Comparison of ENCODE assay signal across 13 mouse cellular contexts in the genomic region with DNA sequence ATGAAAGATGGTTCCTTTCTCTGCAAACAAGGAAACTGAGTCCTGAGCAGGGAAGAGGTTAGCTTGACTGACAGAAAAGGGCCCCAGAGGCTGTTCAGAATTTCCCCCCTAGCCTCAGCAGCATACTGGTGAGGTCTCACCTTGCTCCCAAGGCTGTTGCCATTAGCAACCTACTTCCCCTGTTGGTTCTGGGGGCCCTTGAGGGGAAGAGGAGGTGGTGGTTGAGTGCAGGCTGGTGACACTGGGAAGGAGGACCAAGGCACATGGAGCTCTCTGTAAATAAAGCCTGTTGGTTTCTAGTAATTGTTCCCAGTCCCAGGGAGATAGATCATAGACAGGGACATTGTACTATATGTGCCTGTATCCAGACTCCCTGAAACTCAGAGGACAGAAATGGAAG. TPM values are rescaled to one million over a fixed set of nuclear protein-coding genes. Genes with fewer than 3 reads are reported as not detected.
DNase-seq lines count a peak whose midpoint lies in the region; ATAC-seq and TF ChIP-seq lines count a peak whose summit lies in the region.
"Had no signal": no experiment of that assay in that cellular context is flagged by ENCODE, and none has a peak within 500 bp of the region (broad histone marks: within the 10 kb centered on the region; RNA-seq: fewer than 3 reads in every experiment).

No protein-coding gene starts in this region.

- no peaks in the 10 kb centered on the region for H3K27me3 ChIP-seq in liver, embryonic 12.5 days (replicated peaks)
- H3K27me3 ChIP-seq in liver, embryonic 11.5 days (replicated peaks; ENCODE audit: control insufficient read depth, insufficient read depth, low read length): no peaks in the 10 kb centered on the region
- no peaks in the 10 kb centered on the region for H3K27me3 ChIP-seq in MEL (ENCODE audit: control insufficient read depth in 1 of 2, insufficient read depth in 2 of 2, low read length in 2 of 2)
- H3K27me3 ChIP-seq: hindbrain, embryonic 15.5 days; kidney, embryonic 15.5 days had no signal

- no peak overlapping the region for H3K9ac ChIP-seq in liver, embryonic 12.5 days
- no peak overlapping the region for H3K9ac ChIP-seq in liver, embryonic 11.5 days (ENCODE audit: low read depth, low read length)
- H3K9ac ChIP-seq in MEL (ENCODE audit: control insufficient read depth, low read depth, low read length, poor library complexity, severe bottlenecking): no peak overlapping the region
- H3K9ac ChIP-seq: hindbrain, embryonic 15.5 days; kidney, embryonic 15.5 days had no signal

- peaks cover 28% of the 10 kb centered on the region for H3K79me2 ChIP-seq in MEL (ENCODE audit: control insufficient read depth, insufficient read depth, low read length, poor library complexity)

- ATAC-seq in liver, embryonic 12.5 days: no peak
- no peak for ATAC-seq in liver, embryonic 11.5 days (replicated peaks; ENCODE audit: low FRiP score)
- peak; percentile 85 to 91 for ATAC-seq in hematopoietic stem cell, adult 5-6 weeks (replicated peaks in 1 of 2; ENCODE audit: insufficient read depth in 1 of 2, low FRiP score in 2 of 2, low TSS enrichment in 1 of 2, low read depth in 1 of 2, poor library complexity in 2 of 2, severe bottlenecking in 2 of 2)

- no peak for TF ChIP-seq RAD21 in MEL (IDR thresholded peaks at IDR 0.05; ENCODE audit: low read depth, low read length)

- no peak for TF ChIP-seq POLR2A in MEL (IDR thresholded peaks at IDR 0.05; ENCODE audit: control insufficient read depth in 1 of 2, insufficient read depth in 1 of 2, low read depth in 1 of 2, low read length in 2 of 2, poor library complexity in 1 of 2)

- no peaks in the 10 kb centered on the region for H3K9me3 ChIP-seq in liver, embryonic 12.5 days (replicated peaks)
- H3K9me3 ChIP-seq in liver, embryonic 11.5 days (ENCODE audit: control insufficient read depth, low read length): no peaks in the 10 kb centered on the region
- no peaks in the 10 kb centered on the region for H3K9me3 ChIP-seq in MEL (replicated peaks; ENCODE audit: insufficient read depth, low read length)
- H3K9me3 ChIP-seq: hindbrain, embryonic 15.5 days; kidney, embryonic 15.5 days had no signal

- no peak overlapping the region for H3K4me3 ChIP-seq in liver, embryonic 12.5 days
- H3K4me3 ChIP-seq in liver, embryonic 11.5 days (ENCODE audit: low read depth, low read length): no peak overlapping the region
- no peak overlapping the region for H3K4me3 ChIP-seq in MEL (ENCODE audit: control insufficient read depth in 1 of 2, insufficient read depth in 1 of 2, low read depth in 2 of 2, low read length in 2 of 2)
- H3K4me3 ChIP-seq: hindbrain, embryonic 15.5 days; kidney, embryonic 15.5 days had no signal

- peaks cover 66% of the 10 kb centered on the region for H3K36me3 ChIP-seq in liver, embryonic 12.5 days
- no peaks in the 10 kb centered on the region; the same call in 1 of the 2 replicates for H3K36me3 ChIP-seq in liver, embryonic 11.5 days (ENCODE audit: control insufficient read depth, insufficient read depth, low read length)
- H3K36me3 ChIP-seq in MEL (ENCODE audit: control insufficient read depth in 1 of 2, insufficient read depth in 2 of 2, low read length in 2 of 2): peaks cover 0 to 31% of the 10 kb centered on the region in 2 experiments; a peak in 3 of 4 replicates
- H3K36me3 ChIP-seq: hindbrain, embryonic 15.5 days had no signal

- 0 out of 2 replicates have a peak overlapping the region, but pooled peaks have one; percentile 17 for H3K27ac ChIP-seq in liver, embryonic 12.5 days
- H3K27ac ChIP-seq in liver, embryonic 11.5 days (ENCODE audit: low read depth, low read length): no peak overlapping the region
- H3K27ac ChIP-seq in MEL (ENCODE audit: control insufficient read depth, low read depth, low read length): peak overlapping the region; percentile 5; the same call in 1 of the 2 replicates
- H3K27ac ChIP-seq: hindbrain, embryonic 15.5 days had no signal

- TF ChIP-seq CTCF in MEL (IDR thresholded peaks at IDR 0.05 in 2 of 3, conservative IDR thresholded peaks at IDR 0.05 in 1 of 3; ENCODE audit: control insufficient read depth in 1 of 3, insufficient read depth in 1 of 3, low read depth in 2 of 3, low read length in 3 of 3, poor library complexity in 1 of 3, severe bottlenecking in 1 of 3): no peak

- TF ChIP-seq EP300 in MEL (IDR thresholded peaks at IDR 0.05; ENCODE audit: low read depth in 1 of 2, low read length in 2 of 2): no peak

- peak; percentile 36 for DNase-seq in adrenal gland, postnatal 14 days
- no peak for DNase-seq in adrenal gland, adult 18-20 months (ENCODE audit: low spot score in 2 of 2)
- DNase-seq in liver, embryonic 11.5 days (ENCODE audit: low spot score): no peak
- DNase-seq in MEL (ENCODE audit: low read depth, low spot score): peak; percentile 62
- no peak for DNase-seq in kidney, adult 11 months
- no peak for DNase-seq in cerebellum, adult 11 months
- DNase-seq: heart, adult 18-20 months; lung, adult 18-20 months; right cerebral cortex, postnatal 4 days had no signal

- no peak overlapping the region for H3K4me2 ChIP-seq in liver, embryonic 12.5 days
- H3K4me2 ChIP-seq in liver, embryonic 11.5 days: no peak overlapping the region
- H3K4me2 ChIP-seq: hindbrain, embryonic 15.5 days; kidney, embryonic 15.5 days had no signal

- H3K4me1 ChIP-seq in liver, embryonic 12.5 days: peaks cover 87% of the 10 kb centered on the region
- H3K4me1 ChIP-seq in liver, embryonic 11.5 days (replicated peaks; ENCODE audit: control insufficient read depth, insufficient read depth, low read length): peaks cover 62% of the 10 kb centered on the region
- peaks cover 10 to 40% of the 10 kb centered on the region in 2 experiments for H3K4me1 ChIP-seq in MEL (ENCODE audit: control insufficient read depth in 1 of 2, insufficient read depth in 2 of 2, low read length in 2 of 2)

TF ChIP-seq in MEL, 35 proteins besides CTCF, POLR2A, EP300 and RAD21:
- TF ChIP-seq SIN3A (IDR thresholded peaks at IDR 0.05; ENCODE audit: low read length) (0 out of 2 replicates have a peak, but pooled peaks have one; percentile 0), BHLHE40 (IDR thresholded peaks at IDR 0.05; ENCODE audit: borderline replicate concordance, low read depth, low read length) (no peak)

RNA-seq across cellular contexts. Expression of gene Ssbp3, which starts 31.0 kb away (rescaled TPM):
- 60.6 and 66.3 TPM in 2 replicates for total RNA-seq in adrenal gland, postnatal 14 days (2021)
- total RNA-seq in adrenal gland, adult 18-20 months (2021): 10 to 100 TPM; 70.5 to 75.9 TPM
- 98.6 and 118 TPM in 2 replicates for polyA plus RNA-seq in liver, embryonic 12.5 days (2016; fragmentation: Nextera tagmentation; extraction: Ambion mirVana)
- 71.1 and 89.0 TPM in 2 replicates for polyA plus RNA-seq in liver, embryonic 11.5 days (2014; fragmentation: Nextera tagmentation; extraction: Ambion mirVana)
- total RNA-seq in MEL (2012; rRNA removed): 28.3 and 30.5 TPM in 2 replicates
- 100 to 1,000 TPM; 116 to 242 TPM for polyA plus RNA-seq in MEL (2012; ENCODE audit: insufficient read depth in 1 of 2, insufficient read length in 2 of 2, low read depth in 1 of 2, low replicate concordance in 2 of 2, missing spikeins in 1 of 2)
- total RNA-seq in hematopoietic stem cell, adult 5-6 weeks (2017): 47.4 and 51.3 TPM in 2 replicates

Comparison
In these comparisons a context has a peak if more than half of its experiments do, and no peak if none do; other contexts are left out.
1. DNase-seq: peak in adrenal gland, postnatal 14 days (single experiment) and MEL (single experiment); none in adrenal gland, adult 18-20 months (0 of 2), liver, embryonic 11.5 days (single experiment), kidney, adult 11 months (single experiment) and cerebellum, adult 11 months (single experiment).
2. ATAC-seq: peak in hematopoietic stem cell, adult 5-6 weeks (2 of 2); none in liver, embryonic 12.5 days (single experiment) and liver, embryonic 11.5 days (single experiment).